Mouse (Mus musculus): ENCODE measurements at regions not wholly inside any gene's neighbourhood (a gene's known extent, or its start where the extent isn't known, plus 50 kb on each side); places are given as distances from the start of the nearest gene placed in this dataset.

DNA sequence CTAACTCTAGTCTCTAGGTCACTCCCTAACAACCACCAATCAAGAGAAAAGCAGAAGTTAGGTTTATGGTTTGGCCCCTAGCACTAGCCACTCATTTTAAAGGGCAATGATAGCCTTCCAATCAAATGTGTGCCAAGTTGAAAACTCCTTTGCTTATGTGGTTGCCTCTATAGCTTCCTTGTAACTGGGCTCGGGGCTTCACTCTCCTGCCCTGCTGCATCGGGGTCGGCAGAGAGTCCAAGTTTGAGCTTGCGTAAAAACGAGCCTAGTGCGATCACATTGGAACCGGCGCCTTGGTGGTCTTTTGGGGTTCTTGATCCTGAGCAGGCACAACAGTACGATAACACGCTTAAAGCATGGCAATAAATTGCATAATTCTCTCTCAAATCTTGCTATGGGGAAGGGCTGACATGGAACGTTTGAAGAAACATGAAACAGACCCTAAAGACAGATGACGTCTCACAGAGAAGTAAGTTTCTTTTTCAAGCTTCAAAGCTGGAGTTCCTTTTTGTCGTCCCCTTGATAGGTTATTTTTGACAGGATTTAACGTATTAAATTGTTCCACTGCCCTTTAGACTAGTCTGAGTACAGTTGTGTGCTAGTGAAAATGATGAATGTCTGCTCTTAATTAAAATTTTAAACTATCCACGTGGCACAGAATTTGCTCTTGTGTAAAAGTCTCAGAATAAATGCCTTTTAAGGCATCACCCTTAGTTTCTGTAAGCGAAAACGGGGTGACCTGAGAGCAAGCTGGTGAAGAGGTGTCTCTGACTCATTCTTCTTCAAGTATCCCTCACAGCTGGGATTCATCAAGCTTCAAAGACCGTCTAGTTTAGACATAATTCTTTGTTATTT is 52.0 kb downstream of the 4930426L09Rik start:
- no peak for DNase-seq

DNA sequence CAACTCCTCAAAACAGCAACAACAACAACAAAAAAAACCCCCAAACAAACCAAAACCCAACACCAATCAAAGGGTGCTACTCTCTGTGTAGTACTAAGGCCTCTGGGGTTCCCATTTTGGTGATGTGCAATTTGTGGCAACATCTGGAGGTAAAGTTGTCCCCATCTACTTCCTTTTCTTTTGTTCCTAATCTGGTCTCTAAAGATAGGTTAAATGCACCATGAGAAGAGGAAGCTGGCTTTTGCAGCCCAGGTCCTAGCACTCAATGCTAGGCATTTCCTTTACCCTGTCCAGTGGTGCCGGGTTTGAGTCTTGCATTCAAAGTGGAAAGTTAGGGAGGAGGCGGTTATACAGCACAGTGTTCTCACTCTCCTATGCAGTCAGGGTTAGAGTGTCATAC is 57.4 kb downstream of the 4930426L09Rik start:
- DNase-seq, result no peak

DNA sequence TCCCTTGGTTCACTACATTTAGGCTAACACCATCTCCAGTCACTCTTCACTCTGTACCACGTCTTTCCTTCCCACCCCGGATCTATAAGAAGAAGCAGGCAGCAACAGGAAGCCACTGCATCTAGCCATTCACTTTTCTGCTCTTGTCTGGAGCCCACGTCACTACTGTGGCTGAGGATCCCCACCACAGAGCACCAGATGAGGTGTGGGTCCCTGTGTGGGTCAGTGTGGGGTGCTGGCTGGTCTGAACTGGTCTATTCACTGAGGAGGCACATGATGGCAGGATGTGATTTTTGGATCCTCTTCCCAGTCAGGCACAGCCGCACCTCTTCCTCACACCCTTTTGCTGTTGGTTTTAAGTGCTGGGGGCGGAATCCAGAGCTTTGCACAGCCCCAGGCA is 59.7 kb downstream of the 4930426L09Rik start:
- no peak for DNase-seq

GRCm38 (mm10) chr2:19058765-19059164 is 60.6 kb downstream of the 4930426L09Rik start:
- no peak for DNase-seq

DNA sequence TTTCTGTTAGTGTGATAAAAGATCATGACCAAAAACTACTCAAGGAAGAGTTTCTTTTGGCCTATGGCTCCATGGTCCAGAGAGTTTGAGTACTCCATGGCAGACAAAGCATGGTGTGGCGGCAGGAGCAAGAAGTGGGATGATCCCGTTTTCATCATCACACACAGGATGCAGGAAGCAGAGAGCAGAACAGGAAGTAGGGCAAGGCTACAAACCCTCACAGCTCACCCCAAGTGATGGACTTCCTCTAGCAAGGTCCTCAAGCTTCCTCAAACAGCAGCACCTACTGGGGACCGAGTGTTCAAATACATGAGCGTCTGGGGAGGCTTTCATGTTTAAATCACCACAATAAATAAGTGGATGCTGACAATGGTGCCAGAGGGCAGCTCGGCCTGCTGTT is 61.1 kb downstream of the 4930426L09Rik start:
- no peak for DNase-seq

GRCm38 (mm10) chr2:19060218-19060915 is 62.2 kb downstream of the 4930426L09Rik start:
- DNase-seq, result no peak

DNA sequence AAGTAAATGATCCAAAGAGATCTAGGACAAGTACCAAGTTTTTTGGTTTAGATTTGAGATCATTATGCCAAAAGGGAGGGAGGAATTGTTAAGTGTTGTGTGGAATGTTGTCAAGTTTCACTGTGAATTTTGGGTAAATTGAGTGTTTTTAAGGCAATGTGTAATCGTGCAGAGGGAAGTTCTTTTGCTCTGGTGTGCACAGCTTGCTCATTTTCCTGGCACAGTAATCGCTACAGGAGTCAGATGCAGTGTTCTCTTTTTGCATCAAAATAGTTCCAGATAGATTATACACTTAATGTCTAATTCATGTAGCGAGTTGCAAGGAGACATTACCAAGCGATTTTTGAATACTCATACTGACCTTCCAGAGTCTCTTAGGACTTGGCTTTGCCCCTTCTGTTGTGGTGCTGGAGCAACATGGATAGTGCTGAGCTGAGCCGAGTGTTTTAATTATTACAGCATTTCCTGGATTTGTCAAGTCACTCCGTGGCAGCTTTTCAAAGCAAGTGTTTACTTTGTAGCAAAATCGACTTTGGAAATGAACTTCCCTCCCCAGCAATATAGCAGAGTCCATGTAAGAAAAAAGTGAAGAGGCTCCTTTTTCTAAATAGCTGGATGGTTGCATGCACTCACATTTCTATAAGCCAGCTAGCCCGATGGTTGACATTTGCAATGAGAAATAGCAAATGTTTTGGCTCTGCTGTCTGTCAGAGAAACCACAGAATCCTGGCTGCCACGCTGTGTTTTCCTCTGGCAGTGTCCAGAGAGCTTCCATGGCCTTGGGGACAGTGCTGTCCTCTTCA is 66.6 kb downstream of the 4930426L09Rik start:
- peak; percentile 4 to 7 for DNase-seq

GRCm38 (mm10) chr2:19065511-19065910 is 67.4 kb downstream of the 4930426L09Rik start:
- DNase-seq, result no peak

GRCm38 (mm10) chr2:19068161-19068560 is 70.0 kb downstream of the 4930426L09Rik start:
- no peak for DNase-seq

DNA sequence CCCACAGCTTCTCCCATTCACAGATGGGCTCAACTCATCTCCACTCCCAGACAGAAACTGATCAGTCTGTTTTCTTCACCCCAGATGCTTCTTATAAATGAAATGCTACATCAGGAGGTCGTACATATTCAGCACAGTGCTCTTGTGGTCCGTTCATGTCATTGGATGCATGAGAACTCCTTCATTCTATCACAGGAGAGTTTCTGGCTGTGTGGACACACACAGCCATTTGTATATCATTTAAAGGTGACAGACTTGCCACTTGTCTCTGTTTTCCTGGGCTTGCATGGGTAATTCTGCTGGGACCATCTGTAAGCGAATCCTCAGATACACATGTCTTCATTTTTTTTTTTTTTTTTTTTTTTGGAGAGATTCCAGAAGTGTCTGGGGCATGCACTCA is 85.7 kb downstream of the 4930426L09Rik start:
- no peak for DNase-seq

GRCm38 (mm10) chr2:19085105-19085504 is 87.0 kb downstream of the 4930426L09Rik start:
- DNase-seq, result no peak

- DNase-seq, result no peak
Observed at GRCm38 (mm10) chr2:19086167-19086566, 88.0 kb downstream of the 4930426L09Rik start.

DNA sequence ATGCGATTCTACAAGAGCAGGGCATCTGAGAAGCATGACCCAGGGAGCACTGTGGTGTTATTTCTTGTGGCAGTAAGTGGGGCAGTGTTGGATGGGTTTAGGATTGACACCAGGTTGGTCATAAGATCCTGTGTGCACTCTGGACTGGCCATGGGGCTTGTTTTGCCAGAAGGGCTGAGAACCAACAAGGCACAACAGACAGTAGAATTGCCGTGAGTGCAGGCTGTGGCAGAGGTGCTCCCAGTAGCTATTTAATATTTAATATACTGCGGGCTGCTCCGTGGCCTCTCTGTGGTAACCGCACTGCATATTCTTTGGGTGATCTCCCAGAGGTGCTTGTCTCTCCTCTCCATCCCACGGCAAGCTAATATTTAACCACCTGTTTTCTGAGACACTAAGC is 88.5 kb downstream of the 4930426L09Rik start:
- no peak for DNase-seq

GRCm38 (mm10) chr2:19099384-19099783 is 99.7 kb upstream of the Armc3 start:
- DNase-seq, result no peak

GRCm38 (mm10) chr2:19108753-19109152 is 90.3 kb upstream of the Armc3 start:
- DNase-seq, result no peak

GRCm38 (mm10) chr2:19119871-19120270 is 79.2 kb upstream of the Armc3 start:
- DNase-seq, result no peak

- no peak for DNase-seq
Observed at GRCm38 (mm10) chr2:19132864-19133263, 66.2 kb upstream of the Armc3 start.

GRCm38 (mm10) chr2:19142586-19142985 is 56.5 kb upstream of the Armc3 start:
- no peak for DNase-seq

GRCm38 (mm10) chr2:19145412-19145811 is 53.7 kb upstream of the Armc3 start:
- no peak for DNase-seq

- peak; percentile 13 to 18 for DNase-seq
Observed at GRCm38 (mm10) chr2:19145881-19146280, 53.2 kb upstream of the Armc3 start.

DNA sequence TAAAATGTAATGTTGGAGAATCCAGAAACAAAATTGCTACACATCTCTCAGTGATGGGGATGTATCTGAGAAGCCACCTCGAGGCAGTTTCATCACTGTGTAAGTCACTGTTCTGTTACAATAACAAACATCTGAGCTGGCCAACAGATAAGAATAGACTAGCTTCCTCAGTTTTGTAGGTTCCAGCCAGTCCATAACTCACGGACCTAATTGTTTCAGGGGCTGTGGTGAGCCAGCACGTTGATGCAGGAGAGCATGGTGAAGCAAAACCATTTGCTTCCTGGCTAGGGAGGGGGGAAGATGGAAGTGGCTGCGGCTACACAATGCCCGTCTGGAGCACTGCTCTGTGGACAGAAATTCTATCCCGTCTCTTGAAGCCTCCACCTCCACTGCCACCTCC is 52.8 kb upstream of the Armc3 start:
- DNase-seq, result no peak

DNA sequence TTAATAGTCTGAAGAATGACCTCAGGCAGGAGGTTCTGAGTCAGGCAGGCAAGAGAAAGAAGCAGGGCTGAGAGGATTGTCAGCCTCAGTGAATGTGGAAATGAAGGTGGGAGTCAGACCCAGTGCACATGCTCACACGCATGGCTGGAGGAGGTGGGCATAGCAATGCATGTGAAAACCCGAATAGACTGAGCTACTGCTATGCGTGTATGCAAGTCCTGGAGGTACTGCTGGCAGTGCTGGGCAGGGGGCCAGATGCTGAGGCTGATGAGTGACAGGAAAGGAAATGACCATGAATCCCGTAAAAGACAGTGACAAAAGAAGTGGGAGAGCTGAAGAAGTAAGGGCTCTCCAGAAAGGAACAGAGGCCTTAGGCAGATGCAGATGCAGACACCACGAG is 50.3 kb upstream of the Armc3 start:
- no peak for DNase-seq

Measured in cerebellum, adult 18-20 months (tissue).